ENCODE assay signal across 10 mouse cellular contexts in genomic region chr11:34123147-34123546, GRCm38 (mm10). TPM values are rescaled to one million over a fixed set of nuclear protein-coding genes. Genes with fewer than 3 reads are reported as not detected.
A peak's percentile ranks its signal among the peaks of the same experiment; 100 is the strongest.
DNase-seq lines count a peak whose midpoint lies in the region; ATAC-seq and TF ChIP-seq lines count a peak whose summit lies in the region.
"Had no signal": no experiment of that assay in that cellular context is flagged by ENCODE, and none has a peak within 500 bp of the region (broad histone marks: within the 10 kb centered on the region; RNA-seq: fewer than 3 reads in every experiment).

No protein-coding gene starts in this region.

- H3K4me2 ChIP-seq in lung, embryonic 14.5 days: no peak overlapping the region
- H3K4me2 ChIP-seq in hindbrain, embryonic 14.5 days (replicated peaks): no peak overlapping the region
- H3K4me2 ChIP-seq: heart, embryonic 13.5 days had no signal

- H3K9me3 ChIP-seq in lung, embryonic 14.5 days (ENCODE audit: low read depth, low read length): no peaks in the 10 kb centered on the region
- no peaks in the 10 kb centered on the region for H3K9me3 ChIP-seq in hindbrain, embryonic 14.5 days (ENCODE audit: control insufficient read depth, low read length)
- H3K9me3 ChIP-seq: heart, embryonic 13.5 days; megakaryocyte, embryonic 14.5 days had no signal

- 18% methylated on average over 2 of the region's 2 CpGs for WGBS in lung, embryonic 14.5 days
- 21% methylated on average over 2 of the region's 2 CpGs for WGBS in hindbrain, embryonic 14.5 days

- no peak overlapping the region for H3K9ac ChIP-seq in lung, embryonic 14.5 days
- no peak overlapping the region for H3K9ac ChIP-seq in hindbrain, embryonic 14.5 days
- H3K9ac ChIP-seq: heart, embryonic 13.5 days had no signal

- no peaks in the 10 kb centered on the region for H3K27me3 ChIP-seq in lung, embryonic 14.5 days (ENCODE audit: insufficient read depth, low read length)
- H3K27me3 ChIP-seq in hindbrain, embryonic 14.5 days (ENCODE audit: control insufficient read depth, insufficient read depth, low read length): no peaks in the 10 kb centered on the region

- H3K27ac ChIP-seq in lung, embryonic 14.5 days (ENCODE audit: low read depth): no peak overlapping the region
- H3K27ac ChIP-seq in hindbrain, embryonic 14.5 days: no peak overlapping the region
- H3K27ac ChIP-seq: heart, embryonic 13.5 days had no signal

- DNase-seq in cerebellum, adult 11 months: peak; percentile 7
- DNase-seq in cerebellum, adult 11-12 months: no peak
- DNase-seq in lung, embryonic 14.5 days: peak; percentile 84
- no peak for DNase-seq in lung, postnatal 25 days (ENCODE audit: low spot score)
- DNase-seq in cerebellum, adult 8-10 months: peak; percentile 15
- DNase-seq in hindbrain, embryonic 14.5 days (ENCODE audit: low spot score): peak; percentile 81

- no peaks in the 10 kb centered on the region for H3K36me3 ChIP-seq in lung, embryonic 14.5 days (ENCODE audit: insufficient read depth)
- H3K36me3 ChIP-seq in hindbrain, embryonic 14.5 days (replicated peaks; ENCODE audit: control insufficient read depth, insufficient read depth): no peaks in the 10 kb centered on the region
- H3K36me3 ChIP-seq: heart, embryonic 13.5 days had no signal

- no peak for ATAC-seq in lung, embryonic 14.5 days (ENCODE audit: insufficient read depth)
- ATAC-seq in hindbrain, embryonic 14.5 days (ENCODE audit: low FRiP score): no peak; the same call in 1 of the 2 replicates
- ATAC-seq in megakaryocyte-erythroid progenitor cell, adult 5-6 weeks (replicated peaks; ENCODE audit: low FRiP score, low TSS enrichment, poor library complexity, severe bottlenecking): peak; percentile 80
- no peak for ATAC-seq in megakaryocyte, adult 5-6 weeks (ENCODE audit: poor library complexity, severe bottlenecking)

- no peaks in the 10 kb centered on the region for H3K4me1 ChIP-seq in lung, embryonic 14.5 days (ENCODE audit: insufficient read depth)
- no peaks in the 10 kb centered on the region for H3K4me1 ChIP-seq in hindbrain, embryonic 14.5 days (replicated peaks; ENCODE audit: control insufficient read depth, insufficient read depth, low read length)
- H3K4me1 ChIP-seq: heart, embryonic 13.5 days had no signal

- peak; percentile 81 for TF ChIP-seq CTCF in lung, embryonic 14.5 days (IDR thresholded peaks at IDR 0.05; ENCODE audit: low read depth)

- no peak overlapping the region for H3K4me3 ChIP-seq in lung, embryonic 14.5 days (ENCODE audit: low read depth, low read length)
- no peak overlapping the region for H3K4me3 ChIP-seq in hindbrain, embryonic 14.5 days (replicated peaks; ENCODE audit: low read length)
- H3K4me3 ChIP-seq: heart, embryonic 13.5 days; megakaryocyte, embryonic 14.5 days had no signal

RNA-seq across cellular contexts. Expression of gene 4930469K13Rik, which starts 24.8 kb away (rescaled TPM):
- not detected in 2 replicates for polyA plus RNA-seq in lung, embryonic 14.5 days (2014; fragmentation: Nextera tagmentation; extraction: Ambion mirVana)
- polyA plus RNA-seq in hindbrain, embryonic 14.5 days (2014; fragmentation: Nextera tagmentation; extraction: Ambion mirVana): 10.7 and 16.5 TPM in 2 replicates
- total RNA-seq in megakaryocyte-erythroid progenitor cell, adult 5-6 weeks (2014; fragmentation: Nextera tagmentation): not detected in 2 replicates
- total RNA-seq in megakaryocyte-erythroid progenitor cell, adult 5-6 weeks (2017): not detected in 2 replicates
- total RNA-seq in megakaryocyte, adult 5-6 weeks (2015): 0.41 and 0.42 TPM in 2 replicates
- not detected in 2 replicates for total RNA-seq in megakaryocyte, adult 5-6 weeks (2017)
- polyA plus RNA-seq: heart, embryonic 13.5 days had no signal

Comparison
In these comparisons a context has a peak if more than half of its experiments do, and no peak if none do; other contexts are left out.
1. DNase-seq: peak in cerebellum, adult 11 months (single experiment), lung, embryonic 14.5 days (single experiment), cerebellum, adult 8-10 months (single experiment) and hindbrain, embryonic 14.5 days (single experiment); none in cerebellum, adult 11-12 months (single experiment) and lung, postnatal 25 days (single experiment).